Mouse (Mus musculus): ENCODE measurements around the gene Mgea5. TPM values are rescaled to one million over a fixed set of nuclear protein-coding genes. Genes with fewer than 3 reads are reported as not detected.

The Mgea5 gene
- polyA plus RNA-seq, 1 experiment: 80.8 TPM

GRCm38 (mm10) chr19:45789888-45790874 is 6.5 kb upstream of the Mgea5 start:
- WGBS: 38% methylated on average over 13 of the region's 13 CpGs
- no peak overlapping the region for H3K4me3 ChIP-seq (replicated peaks; ENCODE audit: control insufficient read depth, low read depth, low read length)
- TF ChIP-seq POLR2A (IDR thresholded peaks at IDR 0.05; ENCODE audit: borderline replicate concordance, control insufficient read depth, low read depth, low read length): no peak
- no peak for TF ChIP-seq CTCF (IDR thresholded peaks at IDR 0.05; ENCODE audit: control insufficient read depth, insufficient read depth, low read length)
- H3K4me1 ChIP-seq (ENCODE audit: control insufficient read depth, insufficient read depth, low read length): no peaks in the 10 kb centered on the region; the same call in 1 of the 2 replicates
- peak overlapping the region; percentile 2; the same call in 1 of the 2 replicates for H3K27ac ChIP-seq (ENCODE audit: control insufficient read depth, insufficient read depth, low read depth, low read length, poor library complexity)

DNA sequence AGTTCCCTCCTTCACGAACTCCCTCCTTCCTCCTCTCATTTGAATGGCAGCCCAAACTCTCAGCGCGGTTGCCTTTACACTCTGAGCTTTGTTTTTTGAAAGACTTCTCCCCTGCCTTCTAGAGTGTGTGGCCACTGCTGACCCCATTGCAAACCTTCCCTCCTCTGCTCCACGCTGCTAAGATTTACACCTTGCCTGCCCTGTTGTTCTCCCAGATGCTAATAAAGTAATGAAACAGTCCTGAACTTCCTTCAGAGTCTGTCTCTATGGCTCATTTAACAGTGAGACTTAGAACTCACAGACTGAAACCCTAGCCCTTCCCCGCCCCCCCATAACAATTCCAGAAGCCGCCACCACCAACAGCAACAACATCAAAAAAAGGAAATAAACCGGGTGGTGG is 5.7 kb upstream of the Mgea5 start:
- TF ChIP-seq POLR2A (IDR thresholded peaks at IDR 0.05; ENCODE audit: borderline replicate concordance, control insufficient read depth, low read depth, low read length) (no peak), CTCF (IDR thresholded peaks at IDR 0.05; ENCODE audit: control insufficient read depth, insufficient read depth, low read length) (no peak)
- WGBS: 67% methylated on average over 7 of the region's 7 CpGs
- no peak overlapping the region for H3K27ac ChIP-seq (ENCODE audit: control insufficient read depth, insufficient read depth, low read depth, low read length, poor library complexity)
- no peaks in the 10 kb centered on the region; the same call in 1 of the 2 replicates for H3K4me1 ChIP-seq (ENCODE audit: control insufficient read depth, insufficient read depth, low read length)
- no peak overlapping the region for H3K4me3 ChIP-seq (replicated peaks; ENCODE audit: control insufficient read depth, low read depth, low read length)

- Histone ChIP-seq H3K27ac (ENCODE audit: control insufficient read depth, insufficient read depth, low read depth, low read length, poor library complexity) (no peak overlapping the region), H3K4me3 (replicated peaks; ENCODE audit: control insufficient read depth, low read depth, low read length) (no peak overlapping the region), H3K4me1 (ENCODE audit: control insufficient read depth, insufficient read depth, low read length) (peaks cover 2% of the 10 kb centered on the region; the same call in 1 of the 2 replicates)
- TF ChIP-seq POLR2A (IDR thresholded peaks at IDR 0.05; ENCODE audit: borderline replicate concordance, control insufficient read depth, low read depth, low read length) (no peak), CTCF (IDR thresholded peaks at IDR 0.05; ENCODE audit: control insufficient read depth, insufficient read depth, low read length) (no peak)
- WGBS: 61% methylated on average over 4 of the region's 4 CpGs
These were observed 4.7 kb upstream of the Mgea5 start for GRCm38 (mm10) chr19:45788337-45788736.

DNA sequence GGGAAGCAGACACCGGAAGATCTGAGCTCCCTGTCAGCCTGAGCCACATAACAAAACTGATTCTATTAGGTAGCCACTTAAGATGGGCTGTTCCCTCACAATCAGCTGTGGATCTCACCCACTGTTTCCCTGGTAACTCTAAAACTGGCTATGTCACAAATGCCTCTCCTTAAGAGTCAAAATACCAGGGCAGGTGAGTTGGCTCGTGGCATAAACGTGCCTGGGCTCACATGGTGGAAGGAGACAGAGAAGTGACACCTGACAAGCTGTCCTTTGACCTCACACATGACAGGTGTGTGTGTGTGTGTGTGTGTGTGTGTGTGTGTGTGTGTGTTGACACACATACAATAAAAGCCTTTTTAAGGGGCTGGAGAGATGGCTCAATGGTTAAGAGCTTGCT is 3.8 kb upstream of the Mgea5 start:
- TF ChIP-seq CTCF (IDR thresholded peaks at IDR 0.05; ENCODE audit: control insufficient read depth, insufficient read depth, low read length) (no peak), POLR2A (IDR thresholded peaks at IDR 0.05; ENCODE audit: borderline replicate concordance, control insufficient read depth, low read depth, low read length) (no peak)
- Histone ChIP-seq H3K4me1 (ENCODE audit: control insufficient read depth, insufficient read depth, low read length) (peaks cover 2% of the 10 kb centered on the region; the same call in 1 of the 2 replicates), H3K27ac (ENCODE audit: control insufficient read depth, insufficient read depth, low read depth, low read length, poor library complexity) (no peak overlapping the region), H3K4me3 (replicated peaks; ENCODE audit: control insufficient read depth, low read depth, low read length) (no peak overlapping the region)
- WGBS: 70% methylated on average over 3 of the region's 3 CpGs

DNA sequence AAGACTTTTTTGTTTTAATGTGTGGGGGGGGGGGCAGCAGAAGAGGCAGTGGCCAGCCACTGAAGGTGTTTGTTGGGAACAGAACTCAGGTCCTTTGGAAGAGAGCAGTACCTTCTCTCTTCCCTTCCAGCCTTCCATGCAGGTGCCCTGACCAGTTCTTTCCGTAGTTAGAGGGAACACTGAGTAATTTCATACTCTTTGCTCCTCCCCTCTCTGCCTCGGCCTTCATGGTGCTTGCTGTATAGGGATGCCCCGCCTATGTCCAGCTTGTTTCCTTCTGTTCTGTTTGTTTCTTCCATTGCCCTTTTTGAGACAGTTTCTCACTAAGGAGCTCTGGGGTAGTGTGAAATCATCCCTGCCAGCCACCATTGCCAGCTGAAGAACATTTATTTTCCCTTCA is 1.8 kb upstream of the Mgea5 start:
- 72% methylated on average over 3 of the region's 3 CpGs for WGBS
- no peak overlapping the region for H3K4me3 ChIP-seq (replicated peaks; ENCODE audit: control insufficient read depth, low read depth, low read length)
- no peak for TF ChIP-seq POLR2A (IDR thresholded peaks at IDR 0.05; ENCODE audit: borderline replicate concordance, control insufficient read depth, low read depth, low read length)
- no peak for TF ChIP-seq CTCF (IDR thresholded peaks at IDR 0.05; ENCODE audit: control insufficient read depth, insufficient read depth, low read length)
- no peak overlapping the region for H3K27ac ChIP-seq (ENCODE audit: control insufficient read depth, insufficient read depth, low read depth, low read length, poor library complexity)
- peaks cover 2% of the 10 kb centered on the region; the same call in 1 of the 2 replicates for H3K4me1 ChIP-seq (ENCODE audit: control insufficient read depth, insufficient read depth, low read length)

DNA sequence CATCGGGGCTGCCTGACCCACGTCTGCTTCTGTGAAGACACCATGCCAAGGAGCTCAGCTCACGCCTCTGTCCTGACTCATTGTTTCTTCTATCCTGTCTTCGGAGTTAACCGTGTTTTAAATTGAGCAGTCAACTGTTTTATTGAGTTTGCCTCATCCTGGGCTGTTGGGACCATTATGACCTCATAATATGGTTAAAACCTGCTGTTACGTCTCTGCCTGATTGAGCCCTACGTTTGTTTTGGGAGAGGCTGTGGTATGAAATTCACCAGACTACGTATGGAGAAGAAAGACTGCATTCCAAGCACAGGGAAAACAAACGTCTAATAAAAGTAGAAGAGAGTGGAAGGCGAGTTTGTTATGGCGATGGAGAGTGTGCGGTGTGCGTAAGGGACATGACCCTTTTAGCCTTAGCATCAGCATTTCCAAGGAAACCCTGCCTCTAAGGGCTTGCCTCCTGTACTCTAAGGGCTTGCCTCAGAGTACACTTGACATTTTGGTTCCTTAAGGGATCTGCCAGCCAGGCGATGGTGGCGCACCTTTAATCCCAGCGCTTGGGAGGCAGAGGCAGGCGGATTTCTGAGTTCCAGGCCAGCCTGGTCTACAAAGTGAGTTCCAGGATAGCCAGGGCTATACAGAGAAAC is 418 bp upstream of the Mgea5 start:
- H3K4me1 ChIP-seq (ENCODE audit: control insufficient read depth, insufficient read depth, low read length): peaks cover 4% of the 10 kb centered on the region; the same call in 1 of the 2 replicates
- peak overlapping the region; percentile 81 for H3K4me3 ChIP-seq (replicated peaks; ENCODE audit: control insufficient read depth, low read depth, low read length)

DNA sequence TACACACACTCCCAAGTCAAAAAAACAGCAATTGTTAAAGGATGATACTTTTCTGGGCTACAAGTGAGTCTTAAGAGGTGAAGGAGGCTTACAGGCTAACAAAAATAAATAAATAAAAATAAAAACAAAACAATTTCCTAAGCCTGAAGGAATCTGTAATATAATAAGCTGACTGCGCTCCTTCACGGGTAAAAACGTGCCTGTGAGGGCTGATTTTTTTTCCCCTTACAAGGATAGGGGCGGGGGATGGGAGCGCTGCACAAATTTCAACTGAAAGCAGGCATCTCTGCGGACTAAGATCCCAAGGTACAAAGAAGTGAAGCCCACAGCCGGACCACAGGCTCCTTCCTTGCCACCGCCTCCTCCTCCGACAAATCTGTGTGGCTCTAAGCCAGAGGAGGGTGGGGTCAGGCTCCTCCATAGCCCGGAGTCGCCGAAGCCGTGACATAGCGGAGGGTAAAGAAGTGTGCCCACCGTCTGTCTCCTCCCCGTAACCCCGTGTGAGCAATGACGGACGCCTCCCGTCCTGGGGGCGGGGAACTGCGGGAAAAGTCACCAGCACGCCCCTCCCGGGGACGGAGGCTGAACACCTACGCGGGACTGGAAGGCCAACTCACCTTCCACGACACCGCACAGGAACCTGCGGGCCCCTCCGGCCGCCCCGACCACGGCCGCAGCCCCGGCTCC is 1.2 kb downstream of the Mgea5 start:
- Histone ChIP-seq H3K4me3 (replicated peaks; ENCODE audit: control insufficient read depth, low read depth, low read length) (peak overlapping the region; percentile 79), H3K27ac (ENCODE audit: control insufficient read depth, insufficient read depth, low read depth, low read length, poor library complexity) (peak overlapping the region; percentile 99), H3K4me1 (ENCODE audit: control insufficient read depth, insufficient read depth, low read length) (peaks cover 4% of the 10 kb centered on the region; the same call in 1 of the 2 replicates)
- under 1% methylated on average over 36 of the region's 36 CpGs for WGBS
- TF ChIP-seq CTCF (IDR thresholded peaks at IDR 0.05; ENCODE audit: control insufficient read depth, insufficient read depth, low read length) (no peak), POLR2A (IDR thresholded peaks at IDR 0.05; ENCODE audit: borderline replicate concordance, control insufficient read depth, low read depth, low read length) (no peak)

More for the DNA sequence above, 418 bp upstream of the Mgea5 start:
- no peak for TF ChIP-seq CTCF (IDR thresholded peaks at IDR 0.05; ENCODE audit: control insufficient read depth, insufficient read depth, low read length)
- no peak for TF ChIP-seq POLR2A (IDR thresholded peaks at IDR 0.05; ENCODE audit: borderline replicate concordance, control insufficient read depth, low read depth, low read length)
- WGBS: 39% methylated on average over 17 of the region's 17 CpGs
- peak overlapping the region; percentile 76 for H3K27ac ChIP-seq (ENCODE audit: control insufficient read depth, insufficient read depth, low read depth, low read length, poor library complexity)

Measured in bone marrow, adult 2 months (tissue).